Mouse (Mus musculus): ENCODE measurements around the gene Ccnd3.
"Not testable (repeated sequence)": the region's sequence is repeated elsewhere in the genome, so short reads cannot be mapped to it uniquely, and the experiment has no call there.

The Ccnd3 gene

GRCm38 (mm10) chr17:47482401-47482800, 22.4 kb upstream of the Ccnd3 start:
- DNase-seq (ENCODE audit: low read depth, low spot score) = peak; percentile 75

GRCm38 (mm10) chr17:47484241-47484921, 20.5 kb upstream of the Ccnd3 start:
- peak; percentile 45 for DNase-seq (ENCODE audit: low read depth, low spot score)

GRCm38 (mm10) chr17:47484993-47485392, 19.9 kb upstream of the Ccnd3 start:
- DNase-seq (ENCODE audit: low read depth, low spot score) = no peak

GRCm38 (mm10) chr17:47485791-47486190, 19.1 kb upstream of the Ccnd3 start:
- peak; percentile 28 for DNase-seq (ENCODE audit: low read depth, low spot score)

- peak; percentile 13 for DNase-seq (ENCODE audit: low read depth, low spot score)
Measured at GRCm38 (mm10) chr17:47490791-47491190, 14.1 kb upstream of the Ccnd3 start.

GRCm38 (mm10) chr17:47492731-47493130, 12.1 kb upstream of the Ccnd3 start:
- no peak for DNase-seq (ENCODE audit: low read depth, low spot score)

GRCm38 (mm10) chr17:47493653-47494052, 11.2 kb upstream of the Ccnd3 start:
- DNase-seq (ENCODE audit: low read depth, low spot score) = no peak

GRCm38 (mm10) chr17:47494132-47494531, 10.7 kb upstream of the Ccnd3 start:
- no peak for DNase-seq (ENCODE audit: low read depth, low spot score)

GRCm38 (mm10) chr17:47501531-47501930, 3.3 kb upstream of the Ccnd3 start:
- peak; percentile 28 for DNase-seq (ENCODE audit: low read depth, low spot score)

- DNase-seq (ENCODE audit: low read depth, low spot score) = peak; percentile 95
Measured at GRCm38 (mm10) chr17:47501946-47502706, 2.7 kb upstream of the Ccnd3 start, which contains the start of gene Taf8. TSS of gene Taf8 (minus strand) at chr17:47502292.

- not testable (repeated sequence) for DNase-seq (ENCODE audit: low read depth, low spot score)
Measured at GRCm38 (mm10) chr17:47502707-47503045, 2.2 kb upstream of the Ccnd3 start.

GRCm38 (mm10) chr17:47503689-47504088, 1.2 kb upstream of the Ccnd3 start:
- no peak for DNase-seq (ENCODE audit: low read depth, low spot score)

GRCm38 (mm10) chr17:47504228-47504627, 623 bp upstream of the Ccnd3 start:
- DNase-seq (ENCODE audit: low read depth, low spot score) = peak; percentile 54

GRCm38 (mm10) chr17:47505566-47505965, 715 bp downstream of the Ccnd3 start:
- peak; percentile 13 for DNase-seq (ENCODE audit: low read depth, low spot score)

- DNase-seq (ENCODE audit: low read depth, low spot score) = peak; percentile 8
Measured at GRCm38 (mm10) chr17:47506042-47506441, 1.2 kb downstream of the Ccnd3 start.

- DNase-seq (ENCODE audit: low read depth, low spot score) = peak; percentile 37
Measured at GRCm38 (mm10) chr17:47506697-47507096, 1.8 kb downstream of the Ccnd3 start.

GRCm38 (mm10) chr17:47507523-47507922, 2.7 kb downstream of the Ccnd3 start:
- no peak for DNase-seq (ENCODE audit: low read depth, low spot score)

- peak; percentile 96 for DNase-seq (ENCODE audit: low read depth, low spot score)
Measured at GRCm38 (mm10) chr17:47508012-47508608, 3.3 kb downstream of the Ccnd3 start.

GRCm38 (mm10) chr17:47509031-47509705, 4.3 kb downstream of the Ccnd3 start:
- DNase-seq (ENCODE audit: low read depth, low spot score) = peak; percentile 35

- DNase-seq (ENCODE audit: low read depth, low spot score) = peak; percentile 98
Measured at GRCm38 (mm10) chr17:47511111-47512020, 6.5 kb downstream of the Ccnd3 start.
